8 mouse cellular contexts compared by ENCODE assay signal in genomic region chr17:47504941-47505346, GRCm38 (mm10). TPM values are rescaled to one million over a fixed set of nuclear protein-coding genes. Genes with fewer than 3 reads are reported as not detected.
DNase-seq lines count a peak whose midpoint lies in the region; ATAC-seq lines count a peak whose summit lies in the region.

Gene Ccnd3 (plus strand): TSS chr17:47505051.

- H3K4me1 ChIP-seq in embryonic facial prominence, embryonic 11.5 days (ENCODE audit: control insufficient read depth, insufficient read depth, low read length): peaks cover 3% of the 10 kb centered on the region
- H3K4me1 ChIP-seq in intestine, embryonic 15.5 days (replicated peaks): peaks cover 42% of the 10 kb centered on the region

- H3K9me3 ChIP-seq in embryonic facial prominence, embryonic 11.5 days (replicated peaks; ENCODE audit: control insufficient read depth, low read length): no peaks in the 10 kb centered on the region
- no peaks in the 10 kb centered on the region for H3K9me3 ChIP-seq in intestine, embryonic 15.5 days

- peak within 1 kb of the TSS; percentile 62 for H3K9ac ChIP-seq in embryonic facial prominence, embryonic 11.5 days (replicated peaks; ENCODE audit: low read length)
- peak within 1 kb of the TSS; percentile 62 for H3K9ac ChIP-seq in intestine, embryonic 15.5 days

- peak; percentile 63 for DNase-seq in NIH3T3 (ENCODE audit: low read depth)
- peak; percentile 57 for DNase-seq in embryonic facial prominence, embryonic 11.5 days (ENCODE audit: low spot score)
- DNase-seq in gonadal fat pad, adult 2 months (ENCODE audit: low read depth): no peak
- DNase-seq in left cerebral cortex, postnatal 25 days (ENCODE audit: low spot score in 2 of 2): peak; percentile 66 to 70
- DNase-seq in right cerebral cortex, postnatal 25 days: peak; percentile 60
- DNase-seq in yolk sac, embryonic 10.5 days (ENCODE audit: low spot score): peak; percentile 71

- no peaks in the 10 kb centered on the region for H3K36me3 ChIP-seq in embryonic facial prominence, embryonic 11.5 days (replicated peaks; ENCODE audit: control insufficient read depth, insufficient read depth, low read depth, low read length)
- no peaks in the 10 kb centered on the region for H3K36me3 ChIP-seq in intestine, embryonic 15.5 days

- 2% methylated on average over 22 of the region's 22 CpGs for WGBS in embryonic facial prominence, embryonic 11.5 days
- WGBS in intestine, embryonic 15.5 days: under 1% methylated on average over 22 of the region's 22 CpGs

- intact Hi-C loops in left cerebral cortex, postnatal 25 days (cut with DNase I): loop anchor here (2.0 kb wide), 1 partner anchor 184 kb away; the partner anchor contains the start of genes Frs3 and Tomm6

- H3K4me3 ChIP-seq in embryonic facial prominence, embryonic 11.5 days (ENCODE audit: low read depth, low read length): peak within 1 kb of the TSS; percentile 35
- peak within 1 kb of the TSS; percentile 46 for H3K4me3 ChIP-seq in intestine, embryonic 15.5 days (replicated peaks)

- H3K27ac ChIP-seq in embryonic facial prominence, embryonic 11.5 days (replicated peaks; ENCODE audit: low read depth, low read length): no peak within 1 kb of the TSS
- H3K27ac ChIP-seq in intestine, embryonic 15.5 days: peak within 1 kb of the TSS; percentile 64

- no peak for ATAC-seq in embryonic facial prominence, embryonic 11.5 days (replicated peaks; ENCODE audit: insufficient number of reproducible peaks, low FRiP score, low TSS enrichment, low read depth)
- peak; percentile 13 for ATAC-seq in intestine, embryonic 15.5 days
- ATAC-seq in megakaryocyte progenitor cell, adult 5-6 weeks (replicated peaks; ENCODE audit: poor library complexity): peak; percentile 21; the same call in 1 of the 2 replicates

- no peaks in the 10 kb centered on the region for H3K27me3 ChIP-seq in embryonic facial prominence, embryonic 11.5 days (ENCODE audit: control insufficient read depth, insufficient read depth, low read length)
- H3K27me3 ChIP-seq in intestine, embryonic 15.5 days (replicated peaks): no peaks in the 10 kb centered on the region

- H3K4me2 ChIP-seq in embryonic facial prominence, embryonic 11.5 days (ENCODE audit: low read depth, low read length): peak within 1 kb of the TSS; percentile 48
- H3K4me2 ChIP-seq in intestine, embryonic 15.5 days (replicated peaks): peak within 1 kb of the TSS; percentile 85

RNA-seq across cellular contexts. Expression of gene Ccnd3, which starts in this region (rescaled TPM):
- 291 and 294 TPM in 2 replicates for polyA plus RNA-seq in embryonic facial prominence, embryonic 11.5 days (2014; fragmentation: Nextera tagmentation; extraction: Ambion mirVana)
- polyA plus RNA-seq in gonadal fat pad, adult 2 months (2012; rRNA removed): 164 and 194 TPM in 2 replicates
- polyA plus RNA-seq in intestine, embryonic 15.5 days (2015; fragmentation: Nextera tagmentation; extraction: Ambion mirVana): 394 and 407 TPM in 2 replicates
- 10 to 100 TPM; 31.0 to 31.7 TPM for total RNA-seq in left cerebral cortex, postnatal 25 days (2021)
- 95.3 and 100 TPM in 2 replicates for total RNA-seq in megakaryocyte progenitor cell, adult 5-6 weeks (2015)
- total RNA-seq in megakaryocyte progenitor cell, adult 5-6 weeks (2017): 51.4 and 53.8 TPM in 2 replicates
